Mouse (Mus musculus) kidney, embryonic 16.5 days (tissue): ENCODE results near the gene Gm20518. TPM values are rescaled to one million over a fixed set of nuclear protein-coding genes. Genes with fewer than 3 reads are reported as not detected.

ENCODE experiments used
- ATAC-seq: fragments of 200-750 bp; cut with Nextera tagmentation; 2 replicates; pipeline ENCODE4 v1.8.0; 2017; ENCODE audit warnings: moderate TSS enrichment; ENCODE audit not compliant: low FRiP score, low TSS enrichment
- H3K27ac ChIP-seq: fragments of 300-500 bp; sonication (generic); 2 replicates; pipeline ENCODE4 v1.5.1; 2014; ENCODE audit warnings: low read length
- H3K27me3 ChIP-seq: fragments of 300-500 bp; sonication (generic); 2 replicates; pipeline ENCODE4 v1.6.1; 2014; ENCODE audit warnings: low read length, control low read depth, mixed read lengths; ENCODE audit not compliant: insufficient read depth
- H3K36me3 ChIP-seq: fragments of 300-500 bp; sonication (generic); 2 replicates; pipeline ENCODE4 v1.6.1; 2014; ENCODE audit warnings: low read length, control low read depth, mixed read lengths; ENCODE audit not compliant: insufficient read depth
- H3K4me1 ChIP-seq: fragments of 300-500 bp; sonication (generic); 2 replicates; pipeline ENCODE4 v1.6.1; 2014; ENCODE audit warnings: low read length, control low read depth, mixed read lengths; ENCODE audit not compliant: insufficient read depth
- H3K4me2 ChIP-seq: fragments of 300-500 bp; sonication (generic); replicated peaks from 2 replicates; pipeline ENCODE4 v1.6.1; 2014; ENCODE audit warnings: low read depth, low read length
- H3K4me3 ChIP-seq: fragments of 300-500 bp; sonication (generic); 2 replicates; pipeline ENCODE4 v1.5.1; 2014; ENCODE audit warnings: mild to moderate bottlenecking, low read length
- H3K9ac ChIP-seq: fragments of 300-500 bp; sonication (generic); replicated peaks from 2 replicates; pipeline ENCODE4 v1.6.1; 2014; ENCODE audit warnings: low read length
- H3K9me3 ChIP-seq: fragments of 300-500 bp; sonication (generic); 2 replicates; pipeline ENCODE4 v1.6.1; 2016; ENCODE audit warnings: low read length, control low read depth
- WGBS: fragments of 180-500 bp; shearing (Covaris S2); extraction: QIAGEN DNeasy Blood & Tissue Kit; methylation state at CpG from one replicate; pipeline ENCODE4 v1.1.7; 2014; 5-methylcytosine and 5-hydroxymethylcytosine counted together
- polyA plus RNA-seq: library from polyadenylated mRNA; unstranded; fragments of >200 nt; fragmentation: Nextera tagmentation; extraction: Ambion mirVana; gene quantifications from 2 replicates; pipeline ENCODE4 v1.2.1, GENCODE M21; 2015

Gene Gm20518
- polyA plus RNA-seq, 1 experiment from 2014 or later: 2.6 TPM

DNA sequence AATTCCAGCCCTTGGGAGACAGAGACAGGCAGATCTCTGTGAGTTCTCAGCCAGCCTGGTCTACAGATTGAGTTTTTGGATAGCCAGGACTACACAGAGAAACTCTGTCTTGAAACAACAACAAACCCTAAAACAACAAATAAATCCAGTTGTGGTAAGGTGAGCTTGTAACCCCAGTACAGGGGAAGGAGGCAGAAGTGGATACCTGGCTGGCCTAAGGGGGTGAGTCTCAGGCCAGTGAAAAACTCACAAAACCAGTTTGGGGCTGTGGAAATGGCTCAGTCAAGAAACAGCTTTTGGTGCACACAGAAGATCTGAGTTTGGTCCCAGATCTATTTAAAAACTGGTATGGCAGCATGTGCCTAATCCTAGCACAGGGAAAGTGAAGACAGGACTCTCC lies 9.3 kb downstream of the Gm20518 start:
- Histone ChIP-seq H3K9me3 (no peaks in the 10 kb centered on the region), H3K4me3 (no peak overlapping the region), H3K4me1 (no peaks in the 10 kb centered on the region), H3K4me2 (no peak overlapping the region), H3K27ac (no peak overlapping the region), H3K27me3 (no peaks in the 10 kb centered on the region), H3K9ac (no peak overlapping the region), H3K36me3 (0 out of 2 replicates have a peak, but pooled peaks cover 2% of the 10 kb centered on the region)
- no peak for ATAC-seq

- Histone ChIP-seq H3K4me1 (no peaks in the 10 kb centered on the region), H3K27me3 (no peaks in the 10 kb centered on the region), H3K36me3 (0 out of 2 replicates have a peak, but pooled peaks cover 2% of the 10 kb centered on the region), H3K9me3 (no peaks in the 10 kb centered on the region), H3K27ac (no peak overlapping the region), H3K4me3 (no peak overlapping the region), H3K9ac (no peak overlapping the region), H3K4me2 (no peak overlapping the region)
- 94% methylated on average over 4 of the region's 4 CpGs for WGBS
- ATAC-seq: no peak
These were observed 11.9 kb downstream of the Gm20518 start for GRCm38 (mm10) chr16:17879571-17879970.

DNA sequence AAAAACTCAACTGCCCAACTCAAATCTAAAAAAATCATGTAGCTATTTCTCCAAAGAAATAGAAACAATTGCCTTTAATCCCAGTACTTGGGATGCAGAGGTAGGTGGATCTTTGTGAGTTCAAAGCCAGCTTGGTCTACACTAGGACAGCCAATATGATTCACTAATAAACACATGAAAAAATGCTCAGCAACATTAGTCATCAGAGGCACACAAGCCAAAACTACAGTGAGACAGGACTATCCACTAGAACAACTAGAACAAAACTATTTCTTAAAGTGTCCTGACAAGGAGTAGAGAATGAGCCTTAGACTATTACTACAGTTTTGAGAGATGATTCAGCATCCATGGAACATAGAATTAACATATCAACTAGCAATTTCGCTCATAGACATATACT lies 15.4 kb downstream of the Gm20518 start:
- H3K9ac ChIP-seq: no peak overlapping the region
- no peak for ATAC-seq
- no peak overlapping the region for H3K4me2 ChIP-seq
- no peaks in the 10 kb centered on the region for H3K27me3 ChIP-seq
- peaks cover 14% of the 10 kb centered on the region; the same call in 1 of the 2 replicates for H3K36me3 ChIP-seq
- H3K4me1 ChIP-seq: no peaks in the 10 kb centered on the region
- WGBS: 94% methylated on average over 1 of the region's 1 CpGs
- H3K4me3 ChIP-seq: no peak overlapping the region
- no peaks in the 10 kb centered on the region for H3K9me3 ChIP-seq
- no peak overlapping the region for H3K27ac ChIP-seq

DNA sequence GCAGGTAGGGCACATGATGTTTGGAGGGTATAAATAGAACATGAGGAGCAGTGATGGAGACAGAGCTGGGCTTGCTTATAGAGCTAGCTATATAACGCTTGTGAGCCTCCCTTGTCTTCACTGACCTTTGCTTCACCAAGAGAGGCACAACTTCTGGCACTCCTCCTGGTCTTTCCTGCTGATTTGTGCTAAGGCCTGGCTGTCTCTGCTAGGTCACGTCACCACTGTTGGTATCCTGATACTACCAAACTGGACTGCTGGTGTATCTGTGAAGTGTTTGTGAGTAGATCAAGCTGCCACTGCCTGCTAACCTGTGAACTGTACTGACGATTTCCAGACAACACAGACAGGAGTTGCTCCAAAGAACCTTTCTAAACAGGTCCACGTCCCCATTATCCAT lies 16.3 kb downstream of the Gm20518 start:
- Histone ChIP-seq H3K27ac (no peak overlapping the region), H3K9me3 (no peaks in the 10 kb centered on the region), H3K4me3 (no peak overlapping the region), H3K27me3 (no peaks in the 10 kb centered on the region), H3K9ac (no peak overlapping the region), H3K4me1 (no peaks in the 10 kb centered on the region), H3K36me3 (peaks cover 18% of the 10 kb centered on the region; the same call in 1 of the 2 replicates), H3K4me2 (no peak overlapping the region)
- no peak for ATAC-seq
- WGBS: 75% methylated on average over 4 of the region's 4 CpGs

GRCm38 (mm10) chr16:17872995-17873394 lies 18.5 kb downstream of the Gm20518 start:
- ATAC-seq: no peak
- WGBS: 52% methylated on average over 4 of the region's 4 CpGs
- peaks cover 24% of the 10 kb centered on the region; the same call in 1 of the 2 replicates for H3K36me3 ChIP-seq
- no peak overlapping the region for H3K4me2 ChIP-seq
- H3K4me3 ChIP-seq: no peak overlapping the region
- H3K9ac ChIP-seq: no peak overlapping the region
- no peaks in the 10 kb centered on the region for H3K4me1 ChIP-seq
- no peak overlapping the region for H3K27ac ChIP-seq
- no peaks in the 10 kb centered on the region for H3K27me3 ChIP-seq
- H3K9me3 ChIP-seq: no peaks in the 10 kb centered on the region

- ATAC-seq: no peak
- H3K36me3 ChIP-seq: peaks cover 24% of the 10 kb centered on the region; the same call in 1 of the 2 replicates
- no peak overlapping the region for H3K9ac ChIP-seq
- H3K4me1 ChIP-seq: peaks cover 1% of the 10 kb centered on the region; the same call in 1 of the 2 replicates
- H3K4me2 ChIP-seq: no peak overlapping the region
- H3K4me3 ChIP-seq: no peak overlapping the region
- no peaks in the 10 kb centered on the region for H3K27me3 ChIP-seq
- H3K9me3 ChIP-seq: no peaks in the 10 kb centered on the region
- no peak overlapping the region for H3K27ac ChIP-seq
- WGBS: 79% methylated on average over 5 of the region's 5 CpGs
These were observed 20.2 kb downstream of the Gm20518 start for GRCm38 (mm10) chr16:17871248-17871647.

DNA sequence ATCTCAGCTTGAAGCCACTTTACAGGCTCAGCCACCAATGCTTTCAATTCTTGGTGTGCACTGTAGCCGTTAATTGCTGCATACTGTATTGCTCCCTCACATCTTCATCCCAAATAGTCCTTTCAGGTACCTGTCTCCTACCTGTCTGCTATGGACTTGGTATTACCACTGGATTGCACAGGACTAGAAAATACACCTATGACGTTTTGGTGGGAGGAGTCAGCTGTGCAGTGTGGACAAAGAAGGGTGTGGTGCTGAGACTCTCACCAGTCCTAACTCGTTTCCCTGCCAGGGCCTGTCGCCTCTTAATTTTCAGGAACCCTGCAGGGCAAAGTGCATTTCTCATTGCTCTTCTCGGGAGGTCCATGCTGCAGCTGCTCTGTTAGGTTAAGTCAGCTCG lies 25.7 kb downstream of the Gm20518 start:
- Histone ChIP-seq H3K27me3 (no peaks in the 10 kb centered on the region), H3K9me3 (no peaks in the 10 kb centered on the region), H3K4me2 (no peak overlapping the region), H3K4me3 (no peak overlapping the region), H3K9ac (no peak overlapping the region), H3K4me1 (peaks cover 9% of the 10 kb centered on the region; the same call in 1 of the 2 replicates), H3K36me3 (peaks cover 22% of the 10 kb centered on the region; the same call in 1 of the 2 replicates), H3K27ac (no peak overlapping the region)
- 75% methylated on average over 6 of the region's 6 CpGs for WGBS
- ATAC-seq: peak; percentile 51; the same call in 1 of the 2 replicates

DNA sequence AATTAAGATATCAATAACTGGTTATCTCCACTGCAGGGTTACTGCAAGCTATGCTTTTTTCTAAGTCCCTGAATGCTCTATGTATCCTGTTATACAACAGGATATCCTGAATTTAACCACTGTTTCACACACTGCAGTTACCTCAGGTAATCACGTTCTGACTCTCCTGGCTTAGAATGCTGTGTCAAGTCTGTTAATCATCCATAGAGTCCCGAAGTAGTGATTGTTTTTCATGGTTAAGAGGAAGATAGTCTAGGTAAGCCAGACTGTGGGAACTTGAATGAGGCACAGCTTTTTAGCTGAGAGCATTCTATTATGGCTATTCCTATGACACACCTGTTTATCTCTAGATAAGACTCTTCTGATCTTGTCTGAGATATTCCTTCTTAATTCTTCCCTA lies 26.2 kb downstream of the Gm20518 start:
- H3K4me1 ChIP-seq: peaks cover 9% of the 10 kb centered on the region; the same call in 1 of the 2 replicates
- peak; percentile 54; the same call in 1 of the 2 replicates for ATAC-seq
- no peaks in the 10 kb centered on the region for H3K27me3 ChIP-seq
- H3K4me2 ChIP-seq: no peak overlapping the region
- no peaks in the 10 kb centered on the region for H3K9me3 ChIP-seq
- H3K36me3 ChIP-seq: peaks cover 21% of the 10 kb centered on the region; the same call in 1 of the 2 replicates
- H3K9ac ChIP-seq: no peak overlapping the region
- WGBS: 63% methylated on average over 2 of the region's 2 CpGs
- no peak overlapping the region for H3K27ac ChIP-seq
- no peak overlapping the region for H3K4me3 ChIP-seq

GRCm38 (mm10) chr16:17858592-17858991 lies 32.9 kb downstream of the Gm20518 start:
- H3K36me3 ChIP-seq: peaks cover 47% of the 10 kb centered on the region
- H3K27me3 ChIP-seq: no peaks in the 10 kb centered on the region
- no peak for ATAC-seq
- no peak overlapping the region for H3K4me3 ChIP-seq
- no peaks in the 10 kb centered on the region for H3K9me3 ChIP-seq
- H3K27ac ChIP-seq: no peak overlapping the region
- no peak overlapping the region for H3K9ac ChIP-seq
- no peak overlapping the region for H3K4me2 ChIP-seq
- H3K4me1 ChIP-seq: no peaks in the 10 kb centered on the region

DNA sequence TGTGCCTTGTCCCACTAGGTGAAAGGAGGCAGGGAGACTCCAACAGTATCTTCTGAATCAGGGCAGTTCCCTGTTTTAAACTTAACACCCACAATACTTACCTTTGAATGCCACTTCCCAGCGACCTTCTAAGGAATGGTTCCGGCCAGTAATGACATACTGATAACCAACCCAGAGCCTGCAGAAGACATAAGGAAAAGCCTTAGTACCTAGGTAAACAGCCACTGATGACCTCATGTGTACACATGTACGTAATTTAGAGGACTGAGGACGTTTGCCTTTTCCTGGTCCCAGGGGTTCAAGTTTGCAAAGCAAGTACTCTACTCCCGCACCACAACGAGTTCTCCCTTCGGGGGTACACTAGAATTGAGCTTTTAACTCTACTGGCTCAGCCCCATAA lies 34.3 kb downstream of the Gm20518 start:
- 89% methylated on average over 7 of the region's 7 CpGs for WGBS
- no peak overlapping the region for H3K27ac ChIP-seq
- no peak overlapping the region for H3K4me2 ChIP-seq
- H3K4me1 ChIP-seq: no peaks in the 10 kb centered on the region
- H3K9me3 ChIP-seq: no peaks in the 10 kb centered on the region
- ATAC-seq: no peak
- no peaks in the 10 kb centered on the region for H3K27me3 ChIP-seq
- H3K9ac ChIP-seq: no peak overlapping the region
- no peak overlapping the region for H3K4me3 ChIP-seq
- H3K36me3 ChIP-seq: peaks cover 51% of the 10 kb centered on the region
